Comparison of ENCODE assay signal across 29 mouse cellular contexts in the genomic region with DNA sequence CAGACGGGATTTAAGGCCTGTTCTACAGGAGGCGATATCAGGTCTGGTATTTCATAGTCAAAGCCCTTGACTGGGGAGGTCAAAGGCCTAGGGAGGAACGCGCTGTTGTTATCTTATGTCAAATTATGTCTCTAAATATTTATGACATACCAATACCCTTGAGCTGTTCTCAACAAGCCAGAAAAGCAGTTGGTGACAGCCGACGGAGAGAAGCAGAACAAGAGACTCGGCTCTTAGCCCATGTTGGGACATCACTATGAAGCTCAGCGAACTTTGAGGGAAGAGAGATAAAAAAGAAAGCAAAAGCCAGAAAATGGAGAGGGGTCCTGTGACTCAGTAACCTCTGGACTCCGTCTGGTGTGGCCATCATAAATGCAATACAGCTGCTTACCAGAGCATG.
DNase-seq lines count a peak whose midpoint lies in the region; ATAC-seq and TF ChIP-seq lines count a peak whose summit lies in the region.
"Had no signal": no experiment of that assay in that cellular context is flagged by ENCODE, and none has a peak within 500 bp of the region (broad histone marks: within the 10 kb centered on the region; RNA-seq: fewer than 3 reads in every experiment).

No protein-coding gene starts in this region.

- H3K9me3 ChIP-seq in forebrain, embryonic 11.5 days (ENCODE audit: control insufficient read depth, low read length) = no peaks in the 10 kb centered on the region
- H3K9me3 ChIP-seq in forebrain, postnatal 0 days (ENCODE audit: low read length) = no peaks in the 10 kb centered on the region
- no peaks in the 10 kb centered on the region for H3K9me3 ChIP-seq in liver, postnatal 0 days (ENCODE audit: low read length)
- H3K9me3 ChIP-seq: embryonic facial prominence, embryonic 10.5 days; embryonic facial prominence, embryonic 15.5 days; heart, embryonic 13.5 days; hindbrain, embryonic 15.5 days; kidney, embryonic 15.5 days; limb, embryonic 12.5 days; liver, embryonic 13.5 days had no signal

- no peak for ATAC-seq in forebrain, embryonic 11.5 days (replicated peaks; ENCODE audit: low FRiP score)
- ATAC-seq in forebrain, postnatal 0 days = no peak
- ATAC-seq in liver, postnatal 0 days = no peak
- ATAC-seq: forebrain, embryonic 14.5 days had no signal

- no peak overlapping the region for H3K9ac ChIP-seq in forebrain, embryonic 11.5 days (ENCODE audit: low read length)
- H3K9ac ChIP-seq in forebrain, postnatal 0 days = no peak overlapping the region
- no peak overlapping the region for H3K9ac ChIP-seq in liver, postnatal 0 days (replicated peaks)
- H3K9ac ChIP-seq: embryonic facial prominence, embryonic 15.5 days; heart, embryonic 13.5 days; hindbrain, embryonic 15.5 days; kidney, embryonic 15.5 days; limb, embryonic 12.5 days; liver, embryonic 13.5 days had no signal

- TF ChIP-seq EP300 in liver, postnatal 0 days (IDR thresholded peaks at IDR 0.05; ENCODE audit: low read depth) = no peak

- no peak for TF ChIP-seq POLR2A in small intestine, adult 2 months (IDR thresholded peaks at IDR 0.05; ENCODE audit: low read depth, low read length)

- no peak overlapping the region for H3K4me2 ChIP-seq in forebrain, embryonic 11.5 days (ENCODE audit: low read depth, low read length, severe bottlenecking)
- no peak overlapping the region for H3K4me2 ChIP-seq in forebrain, postnatal 0 days (ENCODE audit: low read depth)
- H3K4me2 ChIP-seq in liver, postnatal 0 days (ENCODE audit: low read depth, low read length) = no peak overlapping the region
- H3K4me2 ChIP-seq: embryonic facial prominence, embryonic 15.5 days; heart, embryonic 13.5 days; hindbrain, embryonic 15.5 days; kidney, embryonic 15.5 days; limb, embryonic 12.5 days; liver, embryonic 13.5 days had no signal

- WGBS in forebrain, embryonic 11.5 days = 90% methylated on average over 9 of the region's 9 CpGs
- 95% methylated on average over 9 of the region's 9 CpGs for WGBS in forebrain, postnatal 0 days
- 79% methylated on average over 9 of the region's 9 CpGs for WGBS in liver, postnatal 0 days (ENCODE audit: insufficient replicate concordance)
- WGBS in small intestine, adult 2 months = 36% methylated on average over 9 of the region's 9 CpGs

- H3K4me1 ChIP-seq in forebrain, embryonic 11.5 days (replicated peaks; ENCODE audit: control insufficient read depth, insufficient read depth, low read length) = no peaks in the 10 kb centered on the region
- no peaks in the 10 kb centered on the region for H3K4me1 ChIP-seq in forebrain, postnatal 0 days (ENCODE audit: insufficient read depth)
- H3K4me1 ChIP-seq in liver, postnatal 0 days (ENCODE audit: insufficient read depth) = peaks cover 5% of the 10 kb centered on the region; the same call in 1 of the 2 replicates
- peaks cover 23% of the 10 kb centered on the region; the same call in 1 of the 2 replicates for H3K4me1 ChIP-seq in small intestine, adult 2 months (ENCODE audit: control insufficient read depth, insufficient read depth, insufficient read length, low read length)
- H3K4me1 ChIP-seq: embryonic facial prominence, embryonic 15.5 days; hindbrain, embryonic 15.5 days; liver, embryonic 13.5 days had no signal

- H3K27ac ChIP-seq in forebrain, embryonic 11.5 days (ENCODE audit: low read depth, low read length) = no peak overlapping the region
- no peak overlapping the region for H3K27ac ChIP-seq in forebrain, postnatal 0 days (ENCODE audit: low read depth, low read length)
- no peak overlapping the region for H3K27ac ChIP-seq in liver, postnatal 0 days (ENCODE audit: low read depth)
- H3K27ac ChIP-seq in small intestine, adult 2 months (ENCODE audit: insufficient read depth, low read depth, low read length) = peak overlapping the region; percentile 53
- H3K27ac ChIP-seq: embryonic facial prominence, embryonic 10.5 days; embryonic facial prominence, embryonic 15.5 days; gastrocnemius, adult 2 months; heart, embryonic 13.5 days; hindbrain, embryonic 15.5 days; kidney, embryonic 15.5 days; limb, embryonic 12.5 days; liver, embryonic 13.5 days; macrophage had no signal

- no peaks in the 10 kb centered on the region for H3K27me3 ChIP-seq in forebrain, embryonic 11.5 days (ENCODE audit: control insufficient read depth, insufficient read depth, low read length)
- H3K27me3 ChIP-seq in forebrain, postnatal 0 days (ENCODE audit: insufficient read depth, low read length) = no peaks in the 10 kb centered on the region
- no peaks in the 10 kb centered on the region for H3K27me3 ChIP-seq in liver, postnatal 0 days (ENCODE audit: insufficient read depth, low read length)
- no peaks in the 10 kb centered on the region for H3K27me3 ChIP-seq in small intestine, adult 2 months (ENCODE audit: control insufficient read depth, insufficient read depth, low read length)
- H3K27me3 ChIP-seq: embryonic facial prominence, embryonic 15.5 days; heart, embryonic 13.5 days; hindbrain, embryonic 15.5 days; kidney, embryonic 15.5 days; limb, embryonic 12.5 days; liver, embryonic 13.5 days had no signal

- peak; percentile 36 for DNase-seq in forebrain, embryonic 11.5 days (ENCODE audit: low spot score)
- no peak for DNase-seq in forebrain, postnatal 0 days
- DNase-seq in liver, postnatal 0 days = peak; percentile 5
- no peak for DNase-seq in liver
- DNase-seq in lung, postnatal 10 days = peak; percentile 35
- no peak for DNase-seq in lung, adult 18-20 months
- no peak for DNase-seq in retina, embryonic 14.5 days (ENCODE audit: low spot score)
- DNase-seq: adrenal gland, adult 8-10 months; cerebellum, adult 2 months; cerebellum, postnatal 25 days; gastrocnemius, adult 2 months; gastrocnemius, postnatal 36 days; heart, postnatal 10 days; kidney, adult 11 months; kidney, postnatal 25 days; liver, embryonic 13.5 days; midbrain, embryonic 14.5 days; right cerebral cortex, postnatal 4 days; thymus, postnatal 4 days had no signal

- no peaks in the 10 kb centered on the region for H3K36me3 ChIP-seq in forebrain, embryonic 11.5 days (ENCODE audit: control insufficient read depth, insufficient read depth, low read length)
- no peaks in the 10 kb centered on the region for H3K36me3 ChIP-seq in forebrain, postnatal 0 days (ENCODE audit: insufficient read depth)
- H3K36me3 ChIP-seq in liver, postnatal 0 days (replicated peaks; ENCODE audit: insufficient read depth, low read length) = no peaks in the 10 kb centered on the region
- no peaks in the 10 kb centered on the region for H3K36me3 ChIP-seq in small intestine, adult 2 months (ENCODE audit: control insufficient read depth, insufficient read depth, low read length)
- H3K36me3 ChIP-seq: embryonic facial prominence, embryonic 10.5 days; embryonic facial prominence, embryonic 15.5 days; G1E; heart, embryonic 13.5 days; hindbrain, embryonic 15.5 days; kidney, embryonic 15.5 days; limb, embryonic 12.5 days; liver, embryonic 13.5 days had no signal

- TF ChIP-seq CTCF in forebrain, postnatal 0 days (IDR thresholded peaks at IDR 0.05; ENCODE audit: low read depth) = no peak
- TF ChIP-seq CTCF in liver, postnatal 0 days (IDR thresholded peaks at IDR 0.05; ENCODE audit: low read depth) = no peak
- TF ChIP-seq CTCF in small intestine, adult 2 months (IDR thresholded peaks at IDR 0.05; ENCODE audit: extremely low read depth, insufficient read length, insufficient replicate concordance, low read depth, low read length) = no peak

- no peak overlapping the region for H3K4me3 ChIP-seq in forebrain, embryonic 11.5 days (ENCODE audit: low read depth, low read length)
- H3K4me3 ChIP-seq in forebrain, postnatal 0 days (ENCODE audit: low read depth, low read length) = no peak overlapping the region
- no peak overlapping the region for H3K4me3 ChIP-seq in liver, postnatal 0 days (ENCODE audit: low read depth, low read length)
- H3K4me3 ChIP-seq in small intestine, adult 2 months (ENCODE audit: low read depth, low read length) = no peak overlapping the region
- H3K4me3 ChIP-seq: embryonic facial prominence, embryonic 10.5 days; embryonic facial prominence, embryonic 15.5 days; gastrocnemius, adult 2 months; heart, embryonic 13.5 days; hindbrain, embryonic 15.5 days; kidney, embryonic 15.5 days; limb, embryonic 12.5 days; liver, embryonic 13.5 days had no signal

Comparison
In these comparisons a context has a peak if more than half of its experiments do, and no peak if none do; other contexts are left out.
1. DNase-seq: peak in forebrain, embryonic 11.5 days (single experiment), liver, postnatal 0 days (single experiment) and lung, postnatal 10 days (single experiment); none in forebrain, postnatal 0 days (single experiment), liver (single experiment), lung, adult 18-20 months (0 of 2) and retina, embryonic 14.5 days (single experiment).